Mouse (Mus musculus) midbrain, embryonic 11.5 days (tissue): ENCODE results near the gene Ccdc122. TPM values are rescaled to one million over a fixed set of nuclear protein-coding genes. Genes with fewer than 3 reads are reported as not detected.
"Not testable (repeated sequence)": the region's sequence is repeated elsewhere in the genome, so short reads cannot be mapped to it uniquely, and the experiment has no call there.

Experiments used
- ATAC-seq: fragments of 200-750 bp; cut with Nextera tagmentation; 2 replicates; pipeline ENCODE4 v1.8.0; 2017; ENCODE audit warnings: moderate TSS enrichment, moderate library complexity; ENCODE audit not compliant: low FRiP score
- DNase-seq: peaks from one replicate; pipeline ENCODE4 v3.0.0; 2015; ENCODE audit warnings: low spot score; ENCODE audit errors: missing footprints
- H3K27ac ChIP-seq: fragments of 300-500 bp; sonication (generic); 2 replicates; pipeline ENCODE4 v1.5.1; 2014; ENCODE audit warnings: low read depth, low read length
- H3K27me3 ChIP-seq: fragments of 300-500 bp; sonication (generic); 2 replicates; pipeline ENCODE4 v1.6.1; 2014; ENCODE audit warnings: mild to moderate bottlenecking, low read length, moderate library complexity, mixed read lengths; ENCODE audit not compliant: control insufficient read depth, insufficient read depth
- H3K36me3 ChIP-seq: fragments of 300-500 bp; sonication (generic); 2 replicates; pipeline ENCODE4 v1.6.1; 2014; ENCODE audit warnings: mild to moderate bottlenecking, low read length, moderate library complexity, mixed read lengths; ENCODE audit not compliant: control insufficient read depth, insufficient read depth
- H3K4me1 ChIP-seq: fragments of 300-500 bp; sonication (generic); 2 replicates; pipeline ENCODE4 v1.6.1; 2014; ENCODE audit warnings: low read length; ENCODE audit not compliant: control insufficient read depth, insufficient read depth
- H3K4me2 ChIP-seq: fragments of 300-500 bp; sonication (generic); 2 replicates; pipeline ENCODE4 v1.6.1; 2014; ENCODE audit warnings: mild to moderate bottlenecking, moderate library complexity
- H3K4me3 ChIP-seq: fragments of 300-500 bp; sonication (generic); 2 replicates; pipeline ENCODE4 v1.5.1; 2014; ENCODE audit warnings: low read depth, low read length
- H3K9ac ChIP-seq: fragments of 300-500 bp; sonication (generic); 2 replicates; pipeline ENCODE4 v1.6.1; 2014; ENCODE audit warnings: low read length
- H3K9me3 ChIP-seq: fragments of 300-500 bp; sonication (generic); 2 replicates; pipeline ENCODE4 v1.6.1; 2016; ENCODE audit warnings: low read length; ENCODE audit not compliant: control insufficient read depth
- WGBS: fragments of 180-500 bp; shearing (Covaris S2); extraction: QIAGEN DNeasy Blood & Tissue Kit; methylation state at CpG from one replicate; pipeline ENCODE4 v1.1.7; 2014; 5-methylcytosine and 5-hydroxymethylcytosine counted together
- polyA plus RNA-seq: library from polyadenylated mRNA; unstranded; fragments of >200 nt; fragmentation: Nextera tagmentation; extraction: Ambion mirVana; gene quantifications from 2 replicates; pipeline ENCODE4 v1.2.1, GENCODE M21; 2014

The Ccdc122 gene
- 1.1 and 2.4 TPM in 2 replicates for polyA plus RNA-seq

DNA sequence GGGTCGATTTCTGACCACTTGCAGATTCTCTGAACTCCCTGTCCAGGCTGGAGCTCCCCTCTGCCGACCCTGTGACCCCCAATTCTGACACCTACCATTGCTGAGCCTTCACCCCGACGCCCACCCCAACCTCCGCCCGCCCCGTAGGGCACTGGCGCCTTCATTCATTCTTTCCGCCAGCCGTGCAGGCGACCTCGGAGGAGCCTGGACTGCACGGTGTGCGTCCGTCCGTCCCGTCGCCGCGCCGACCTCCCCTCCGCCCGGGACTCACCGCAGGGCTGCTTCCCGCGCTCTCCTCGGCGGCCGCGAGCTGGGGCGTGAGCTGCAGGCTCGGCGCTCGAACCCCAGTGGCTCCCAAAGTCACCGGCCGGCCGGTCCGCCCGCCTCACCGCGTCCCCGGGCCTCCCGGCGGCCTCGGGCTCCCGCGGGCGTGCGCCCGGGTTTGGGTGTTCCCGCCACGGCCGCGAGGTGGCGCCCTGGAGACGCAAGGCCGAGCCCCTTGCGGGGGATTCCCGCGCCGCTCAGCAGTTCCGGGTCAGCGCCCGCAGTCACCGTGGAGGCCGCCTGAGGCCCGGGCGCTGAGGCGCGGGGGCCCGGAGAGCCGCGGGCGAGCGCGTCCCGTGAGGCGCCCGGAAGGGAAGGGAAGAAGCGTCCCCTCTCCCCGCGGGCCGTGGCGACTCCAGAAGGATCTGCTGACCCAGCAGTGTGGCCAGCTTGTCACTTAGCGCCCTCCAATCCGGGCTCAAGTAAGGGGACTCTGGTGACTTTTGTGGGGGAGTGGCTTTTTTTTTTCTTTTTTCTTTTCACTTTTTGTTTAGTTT lies at the start of gene Ccdc122, which contains the start of gene Lacc1:
TSS of gene Ccdc122 (plus strand) at position 547 of the 821 bp plus-strand sequence.
TSS of gene Lacc1 (minus strand) at position 679 of the 821 bp plus-strand sequence.
- 1% methylated on average over 71 of the region's 86 CpGs for WGBS

GRCm38 (mm10) chr14:76990351-76990750 lies 46.2 kb upstream of the Ccdc122 start:
- H3K27ac ChIP-seq, ATAC-seq, H3K9me3 ChIP-seq, H3K27me3 ChIP-seq, DNase-seq, H3K36me3 ChIP-seq, H3K9ac ChIP-seq, H3K4me1 ChIP-seq, H3K4me3 ChIP-seq, H3K4me2 ChIP-seq: not testable (repeated sequence)
- WGBS = 93% methylated on average over 2 of the region's 2 CpGs

More for the DNA sequence above, at the start of gene Ccdc122, which contains the start of gene Lacc1:
- Histone ChIP-seq H3K4me2 (peak within 1 kb of the TSS; percentile 79), H3K9me3 (no peaks in the 10 kb centered on the region), H3K27me3 (no peaks in the 10 kb centered on the region; the same call in 1 of the 2 replicates), H3K27ac (no peak within 1 kb of the TSS), H3K9ac (peak within 1 kb of the TSS; percentile 73), H3K36me3 (no peaks in the 10 kb centered on the region), H3K4me3 (peak within 1 kb of the TSS; percentile 56), H3K4me1 (peaks cover 7% of the 10 kb centered on the region; the same call in 1 of the 2 replicates)
- DNase-seq (peak; percentile 98), ATAC-seq (peak; percentile 83)

DNA sequence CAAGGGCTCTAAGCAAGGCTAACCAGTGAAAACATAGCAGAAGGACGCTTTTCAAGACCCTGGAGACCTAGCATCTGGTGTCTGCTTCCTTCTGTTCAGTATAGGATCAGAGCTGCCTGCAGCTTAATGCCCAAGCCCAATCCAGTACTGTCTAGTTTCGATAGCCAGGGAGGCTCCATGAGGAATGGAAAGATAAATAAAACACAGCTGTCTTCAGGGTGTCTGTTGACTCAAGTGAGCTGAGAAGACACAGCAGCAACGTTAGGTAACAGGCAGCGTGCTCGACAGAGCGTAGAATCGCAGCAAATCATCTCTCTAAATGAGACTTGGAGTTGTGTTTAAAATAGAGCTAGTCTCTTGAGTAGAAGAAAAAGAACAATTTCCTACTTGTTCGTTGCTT lies 31.8 kb upstream of the Ccdc122 start:
- H3K4me3 ChIP-seq = no peak overlapping the region
- no peaks in the 10 kb centered on the region for H3K9me3 ChIP-seq
- H3K4me2 ChIP-seq = no peak overlapping the region
- ATAC-seq (no peak), DNase-seq (no peak)
- WGBS = 65% methylated on average over 8 of the region's 8 CpGs
- no peaks in the 10 kb centered on the region for H3K4me1 ChIP-seq
- H3K36me3 ChIP-seq = no peaks in the 10 kb centered on the region
- no peaks in the 10 kb centered on the region for H3K27me3 ChIP-seq
- no peak overlapping the region for H3K9ac ChIP-seq
- no peak overlapping the region for H3K27ac ChIP-seq

GRCm38 (mm10) chr14:77005566-77005965 lies 31.0 kb upstream of the Ccdc122 start:
- Histone ChIP-seq H3K9ac (no peak overlapping the region), H3K27me3 (no peaks in the 10 kb centered on the region), H3K4me1 (no peaks in the 10 kb centered on the region), H3K9me3 (no peaks in the 10 kb centered on the region), H3K4me3 (no peak overlapping the region), H3K36me3 (no peaks in the 10 kb centered on the region), H3K27ac (no peak overlapping the region), H3K4me2 (no peak overlapping the region)
- no peak for DNase-seq
- 77% methylated on average over 5 of the region's 5 CpGs for WGBS
- ATAC-seq = no peak

GRCm38 (mm10) chr14:77008238-77008637 lies 28.3 kb upstream of the Ccdc122 start:
- Histone ChIP-seq H3K4me3 (no peak overlapping the region), H3K4me2 (no peak overlapping the region), H3K9me3 (no peaks in the 10 kb centered on the region), H3K27ac (no peak overlapping the region), H3K27me3 (no peaks in the 10 kb centered on the region), H3K9ac (no peak overlapping the region), H3K4me1 (no peaks in the 10 kb centered on the region), H3K36me3 (no peaks in the 10 kb centered on the region)
- ATAC-seq (0 out of 2 replicates have a peak, but pooled peaks have one; percentile 54), DNase-seq (peak; percentile 93)
- WGBS = 24% methylated on average over 3 of the region's 3 CpGs

DNA sequence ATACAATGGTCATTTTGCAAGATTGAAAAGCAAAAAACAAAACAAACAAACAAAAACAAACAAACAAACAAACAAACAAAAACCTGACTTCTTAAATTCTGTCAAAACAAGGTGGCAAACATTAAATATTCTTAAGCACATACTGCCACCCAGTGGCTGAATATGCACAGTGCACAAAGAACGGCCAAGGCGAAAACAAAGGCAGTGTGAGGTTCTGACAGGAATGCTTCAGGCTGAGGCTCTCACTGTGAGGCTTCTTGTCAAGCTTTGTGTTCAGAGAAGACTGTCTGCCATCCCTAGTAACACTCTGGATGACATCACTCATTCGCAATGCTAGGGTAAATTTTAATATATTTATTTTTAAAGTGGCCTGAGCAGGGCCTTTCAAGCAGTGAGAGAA lies 24.8 kb upstream of the Ccdc122 start:
- ATAC-seq = peak; percentile 57; the same call in 1 of the 2 replicates
- Histone ChIP-seq H3K9me3 (no peaks in the 10 kb centered on the region), H3K4me2 (no peak overlapping the region), H3K9ac (no peak overlapping the region), H3K4me1 (no peaks in the 10 kb centered on the region), H3K36me3 (no peaks in the 10 kb centered on the region), H3K27ac (no peak overlapping the region), H3K27me3 (no peaks in the 10 kb centered on the region), H3K4me3 (no peak overlapping the region)
- WGBS = 3% methylated on average over 3 of the region's 3 CpGs
- peak; percentile 98 for DNase-seq

DNA sequence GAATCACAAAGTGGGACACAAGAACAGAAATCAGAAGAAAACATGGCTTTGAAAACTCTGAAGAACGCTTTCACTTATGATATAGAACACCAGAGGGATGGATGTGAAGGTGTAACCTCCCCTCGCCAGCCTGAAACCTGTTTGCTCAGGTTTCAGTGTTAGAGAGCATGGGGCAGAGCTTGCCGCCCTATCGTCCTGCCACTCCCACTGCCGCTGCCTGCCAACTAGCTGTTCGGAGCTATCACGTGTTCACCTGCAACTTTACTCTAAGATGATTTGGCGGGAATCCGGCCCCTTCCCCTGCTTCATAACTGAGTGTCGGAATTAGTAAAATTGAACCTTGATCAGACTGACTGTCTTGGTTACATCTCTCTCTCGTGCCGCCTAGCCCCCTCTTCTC lies 19.8 kb upstream of the Ccdc122 start:
- H3K27ac ChIP-seq, H3K9ac ChIP-seq, H3K4me3 ChIP-seq, H3K4me2 ChIP-seq, DNase-seq, H3K9me3 ChIP-seq, H3K4me1 ChIP-seq, ATAC-seq, H3K36me3 ChIP-seq, H3K27me3 ChIP-seq: not testable (repeated sequence)
- WGBS = 62% methylated on average over 12 of the region's 12 CpGs

DNA sequence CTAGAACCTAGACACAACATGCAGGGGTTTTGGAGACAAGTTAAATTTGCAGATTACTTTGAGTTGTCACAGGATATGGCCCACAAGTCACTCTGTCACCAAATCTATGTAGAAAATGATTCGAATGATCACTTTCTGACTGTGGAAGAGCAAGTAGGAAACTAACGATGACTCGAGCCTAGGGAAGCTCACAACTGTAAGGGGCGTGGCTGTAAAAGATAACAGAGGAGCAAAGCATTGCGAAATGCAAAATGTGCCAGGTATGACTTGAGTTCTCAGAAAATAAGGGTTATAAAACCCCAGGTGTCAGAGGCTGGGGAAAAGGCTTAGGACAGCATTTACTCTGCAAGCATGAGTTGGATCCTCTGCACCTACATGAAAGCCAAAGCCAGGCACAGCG lies 19.4 kb upstream of the Ccdc122 start:
- no peak overlapping the region for H3K9ac ChIP-seq
- no peak overlapping the region for H3K4me3 ChIP-seq
- H3K27ac ChIP-seq = no peak overlapping the region
- no peak overlapping the region for H3K4me2 ChIP-seq
- no peaks in the 10 kb centered on the region for H3K27me3 ChIP-seq
- ATAC-seq = no peak
- H3K36me3 ChIP-seq = no peaks in the 10 kb centered on the region
- 86% methylated on average over 6 of the region's 6 CpGs for WGBS
- H3K4me1 ChIP-seq = no peaks in the 10 kb centered on the region
- H3K9me3 ChIP-seq = no peaks in the 10 kb centered on the region
- no peak for DNase-seq

- ATAC-seq (no peak), DNase-seq (no peak)
- 90% methylated on average over 3 of the region's 3 CpGs for WGBS
- H3K4me3 ChIP-seq = no peak overlapping the region
- no peaks in the 10 kb centered on the region for H3K36me3 ChIP-seq
- no peaks in the 10 kb centered on the region for H3K9me3 ChIP-seq
- no peaks in the 10 kb centered on the region for H3K27me3 ChIP-seq
- H3K4me1 ChIP-seq = no peaks in the 10 kb centered on the region
- no peak overlapping the region for H3K9ac ChIP-seq
- H3K27ac ChIP-seq = no peak overlapping the region
- no peak overlapping the region for H3K4me2 ChIP-seq
Measured at GRCm38 (mm10) chr14:77024499-77024898, 12.1 kb upstream of the Ccdc122 start.
